Mouse (Mus musculus): Measurements from ENCODE around the gene Dnah7a.
"Not testable (repeated sequence)": the region's sequence is repeated elsewhere in the genome, so short reads cannot be mapped to it uniquely, and the experiment has no call there.

The Dnah7a gene

DNA sequence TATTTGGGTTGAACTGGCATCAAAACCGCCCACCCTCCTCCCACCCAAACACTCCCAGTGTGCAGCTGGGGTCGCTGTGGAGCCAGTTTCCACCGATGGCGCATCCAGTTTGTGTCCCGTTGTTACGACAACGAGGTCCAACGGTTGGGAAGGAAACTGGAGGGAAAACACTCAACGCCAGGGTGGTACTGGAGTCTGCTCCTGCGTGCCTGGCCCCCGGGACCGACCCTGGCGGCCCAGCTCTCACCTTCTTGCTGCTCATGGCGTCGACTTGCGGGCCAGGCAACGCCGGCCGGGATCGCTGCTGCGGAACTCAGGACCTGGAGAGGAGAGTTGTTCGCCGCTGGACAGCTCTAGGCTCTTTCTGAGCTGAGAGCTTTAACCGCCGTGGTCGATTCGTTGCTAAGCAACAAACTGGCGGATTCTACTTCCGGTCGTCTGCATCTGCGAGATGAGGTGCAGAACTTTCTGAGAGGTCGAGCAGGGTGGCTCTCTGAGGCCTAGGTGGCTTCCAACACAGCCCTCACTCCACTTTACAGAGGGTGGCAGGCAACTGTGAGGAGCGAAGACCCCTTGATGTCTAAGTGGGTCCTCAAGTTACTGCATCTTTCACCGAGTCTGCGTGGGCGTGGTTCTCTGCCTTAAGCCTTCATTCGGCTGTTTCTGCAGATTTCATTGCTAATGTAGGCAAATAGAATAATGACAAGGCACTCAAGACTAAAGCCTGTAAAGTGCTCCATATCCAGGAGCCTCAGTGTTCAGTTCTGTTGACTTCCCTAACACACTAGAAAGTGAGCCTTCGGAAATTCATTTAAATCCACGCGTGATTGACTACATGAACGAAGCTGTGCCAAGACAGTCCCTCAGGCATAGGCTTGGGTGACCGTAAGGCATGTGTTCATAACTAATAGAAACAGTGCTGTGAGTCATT, at the start of gene Dnah7a:
Gene Dnah7a (minus strand): TSS at position 354 of the 931 bp plus-strand sequence.
- ATAC-seq (ENCODE audit: low TSS enrichment) = peak; percentile 89

- ATAC-seq (ENCODE audit: low TSS enrichment) = not testable (repeated sequence)
Measured at GRCm38 (mm10) chr1:53753501-53753900, 46.9 kb upstream of the Dnah7a start.

DNA sequence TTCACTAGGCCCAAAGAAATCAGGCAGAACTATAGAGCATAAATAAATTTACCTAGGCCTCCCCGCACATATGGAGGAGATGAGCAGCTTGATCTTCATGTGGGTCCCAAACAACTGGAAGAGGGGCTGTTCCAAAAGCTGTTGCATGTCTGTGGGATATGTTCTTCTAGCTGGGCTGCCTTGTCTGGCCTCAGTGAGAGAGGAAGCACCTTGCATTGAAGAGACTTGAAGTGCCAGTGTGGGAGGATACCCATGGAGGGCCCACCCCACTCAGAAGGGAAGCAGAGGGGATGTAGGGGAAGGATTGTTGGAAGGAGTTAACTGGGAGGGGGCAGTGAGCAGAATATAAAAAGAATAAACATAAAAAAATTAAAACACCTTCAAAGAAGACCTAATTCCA, 44.6 kb upstream of the Dnah7a start:
- ATAC-seq (ENCODE audit: low TSS enrichment) = no peak

- ATAC-seq (ENCODE audit: low TSS enrichment) = not testable (repeated sequence)
Measured at GRCm38 (mm10) chr1:53750697-53751096, 44.1 kb upstream of the Dnah7a start.

DNA sequence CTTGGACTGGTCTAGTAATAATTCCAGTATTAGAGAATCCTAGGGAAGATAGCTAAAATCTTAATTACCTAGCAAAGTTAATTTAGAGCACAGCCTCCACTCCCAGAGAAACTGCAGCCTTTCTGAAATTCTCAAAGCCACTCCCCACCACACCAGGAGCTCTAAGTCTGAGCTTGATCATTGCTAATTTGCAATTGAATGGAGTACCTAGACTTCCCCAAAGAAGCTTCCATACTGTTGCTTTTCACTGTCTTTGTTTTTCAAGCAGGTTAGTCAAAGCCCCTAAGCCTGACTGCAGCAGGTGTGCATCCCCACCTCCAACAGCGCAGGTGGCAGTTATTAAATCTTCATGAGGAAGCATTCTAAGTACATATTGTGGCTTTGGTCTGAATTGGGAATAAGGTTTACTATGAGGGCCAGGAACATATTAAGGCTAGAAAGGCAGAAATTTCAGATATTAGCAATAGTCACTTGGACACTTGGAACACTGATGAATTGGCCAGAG, 43.3 kb upstream of the Dnah7a start:
- ATAC-seq (ENCODE audit: low TSS enrichment) = not testable (repeated sequence)

DNA sequence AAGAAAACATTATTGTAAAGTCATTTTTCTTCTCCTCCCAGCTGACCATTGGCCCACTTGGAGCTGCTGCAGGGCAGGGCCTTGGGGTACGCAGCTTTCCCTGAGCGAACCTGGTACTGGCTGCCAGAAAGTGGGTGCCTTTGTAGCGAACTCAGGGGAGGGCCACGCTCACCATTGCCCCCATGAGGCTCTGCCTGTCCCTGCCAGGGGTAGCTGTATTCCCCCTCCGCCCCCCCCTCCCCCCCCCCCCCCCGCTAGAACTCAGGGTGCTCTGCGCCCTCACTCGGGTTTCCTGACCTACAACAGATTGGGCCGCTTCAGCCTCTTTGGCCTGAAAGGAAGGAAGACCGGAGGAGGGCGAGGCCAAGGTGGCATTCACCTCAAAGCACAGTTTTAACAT, 42.0 kb upstream of the Dnah7a start:
- ATAC-seq (ENCODE audit: low TSS enrichment) = no peak

- no peak for ATAC-seq (ENCODE audit: low TSS enrichment)
Measured at GRCm38 (mm10) chr1:53746001-53746400, 39.4 kb upstream of the Dnah7a start.

GRCm38 (mm10) chr1:53741742-53742458, 35.3 kb upstream of the Dnah7a start:
- no peak for ATAC-seq (ENCODE audit: low TSS enrichment)

DNA sequence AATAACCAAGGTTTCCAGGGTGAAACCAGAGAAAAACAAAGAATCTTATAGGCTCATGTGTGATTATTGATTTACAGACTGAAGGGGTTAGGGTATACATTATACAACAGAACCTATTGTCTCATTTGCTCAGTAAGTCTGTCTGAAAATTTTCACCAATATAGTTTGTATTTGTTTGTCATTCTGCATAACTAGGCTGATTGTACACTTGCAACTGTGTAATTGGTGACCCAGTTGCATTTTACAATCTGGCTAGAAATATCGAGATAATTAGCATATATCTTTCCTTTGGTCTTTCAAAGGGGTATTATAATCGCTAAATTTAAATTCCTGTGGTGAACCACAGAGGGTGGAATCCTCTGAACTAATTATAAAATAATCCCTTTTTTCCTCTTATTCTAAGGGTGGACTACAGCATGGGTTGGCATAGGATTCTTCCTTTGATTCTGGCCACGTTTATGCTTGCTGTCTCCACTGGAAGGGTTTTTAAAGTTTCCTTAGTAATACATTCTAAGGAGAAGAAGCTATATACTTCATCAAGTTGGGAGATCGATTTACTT, 34.3 kb upstream of the Dnah7a start:
- peak; percentile 44; the same call in 1 of the 2 replicates for ATAC-seq (ENCODE audit: low TSS enrichment)

- ATAC-seq (ENCODE audit: low TSS enrichment) = 0 out of 2 replicates have a peak, but pooled peaks have one; percentile 16
Measured at GRCm38 (mm10) chr1:53740077-53740776, 33.6 kb upstream of the Dnah7a start.

GRCm38 (mm10) chr1:53736583-53736982, 30.0 kb upstream of the Dnah7a start:
- ATAC-seq (ENCODE audit: low TSS enrichment) = no peak

- ATAC-seq (ENCODE audit: low TSS enrichment) = no peak
Measured at GRCm38 (mm10) chr1:53728489-53729225, 22.1 kb upstream of the Dnah7a start.

- no peak for ATAC-seq (ENCODE audit: low TSS enrichment)
Measured at GRCm38 (mm10) chr1:53726883-53727282, 20.3 kb upstream of the Dnah7a start.

GRCm38 (mm10) chr1:53721353-53721752, 14.8 kb upstream of the Dnah7a start:
- ATAC-seq (ENCODE audit: low TSS enrichment) = no peak

GRCm38 (mm10) chr1:53720601-53721351, 14.2 kb upstream of the Dnah7a start:
- ATAC-seq (ENCODE audit: low TSS enrichment) = peak; percentile 90

DNA sequence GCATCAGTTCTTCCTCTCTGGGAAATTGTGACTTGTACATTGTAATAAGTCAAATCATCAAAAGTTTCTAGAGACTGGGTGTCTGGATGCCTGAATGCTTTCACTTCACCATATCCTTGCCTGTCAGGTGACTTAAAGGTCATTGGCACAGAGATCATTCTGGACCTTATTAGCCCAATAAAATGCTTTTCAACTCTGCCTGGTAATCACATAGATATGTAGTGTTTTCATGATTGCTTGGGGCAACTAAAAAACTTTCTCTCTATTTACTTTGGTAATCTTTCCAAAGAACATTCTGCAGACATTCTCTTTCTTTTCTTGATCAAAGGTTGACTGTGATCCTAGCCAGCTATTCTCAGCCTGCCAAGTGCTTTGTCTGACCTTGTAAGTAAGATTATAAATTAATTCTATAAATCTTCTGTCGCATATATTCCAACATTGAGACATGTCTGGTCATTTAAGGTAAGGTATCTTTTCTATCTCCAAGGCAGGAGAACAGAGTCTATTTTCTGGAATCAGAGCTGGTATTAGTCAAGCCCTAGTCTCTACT, 9.5 kb upstream of the Dnah7a start:
- ATAC-seq (ENCODE audit: low TSS enrichment) = no peak

DNA sequence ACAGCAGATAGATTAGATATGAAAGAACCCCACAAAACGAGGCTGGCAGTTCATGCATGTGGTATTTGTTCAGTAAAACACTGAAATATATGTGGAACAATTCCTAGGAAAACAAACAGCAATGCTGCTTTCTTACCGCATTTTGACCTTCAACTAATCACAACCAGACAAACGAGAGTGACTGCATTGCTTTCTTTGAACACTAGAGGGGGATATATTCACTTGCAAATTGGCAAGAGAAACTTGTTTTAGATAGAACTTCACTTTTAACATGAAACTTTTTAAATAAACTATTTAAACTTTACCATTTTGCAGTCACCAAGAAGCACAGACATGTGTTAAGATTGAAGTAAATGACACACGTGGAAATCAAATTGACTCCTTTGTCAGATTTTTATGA, 8.9 kb upstream of the Dnah7a start:
- ATAC-seq (ENCODE audit: low TSS enrichment) = no peak

DNA sequence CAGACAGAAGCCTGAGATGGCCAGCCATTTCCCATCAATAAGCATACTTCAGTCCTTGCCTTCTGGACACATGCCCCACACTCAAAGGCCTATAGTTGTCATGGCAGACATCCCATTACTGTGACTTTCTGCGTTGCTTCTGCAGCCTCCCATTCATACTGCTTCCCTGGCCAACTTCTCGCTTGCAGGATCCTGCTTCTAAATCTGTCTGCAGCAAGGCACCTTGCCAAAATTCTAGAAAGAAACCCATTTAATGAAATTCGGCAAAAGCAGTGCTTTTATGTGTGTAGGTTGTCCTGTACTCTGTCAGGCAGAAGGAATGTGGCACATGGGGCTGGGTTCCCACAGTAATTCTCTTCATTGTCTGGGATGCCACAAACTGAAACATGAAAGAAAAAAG, 6.8 kb upstream of the Dnah7a start:
- peak; percentile 97 for ATAC-seq (ENCODE audit: low TSS enrichment)

- ATAC-seq (ENCODE audit: low TSS enrichment) = no peak
Measured at GRCm38 (mm10) chr1:53711069-53711468, 4.5 kb upstream of the Dnah7a start.

DNA sequence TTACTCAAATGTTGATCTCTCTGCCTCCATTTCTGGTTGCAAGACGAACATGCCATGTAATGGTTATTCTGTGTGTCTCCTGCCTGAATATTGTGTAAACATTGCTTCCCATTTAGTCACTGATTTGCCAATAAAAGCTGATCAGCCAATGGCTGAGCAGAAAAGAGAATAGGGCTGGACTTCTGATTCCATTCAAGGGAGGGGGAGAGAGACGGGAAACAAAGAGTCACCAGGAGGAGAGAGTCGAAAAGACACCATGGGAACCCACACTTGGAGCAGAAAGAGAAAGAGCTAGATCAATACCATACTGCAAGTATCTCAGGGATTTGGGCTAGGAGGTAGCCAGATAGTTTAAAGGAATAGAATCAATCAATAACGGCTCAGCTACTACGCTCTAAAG, 3.0 kb upstream of the Dnah7a start:
- ATAC-seq (ENCODE audit: low TSS enrichment) = not testable (repeated sequence)

Data from frontal cortex, adult (tissue).